ENCODE assay signal across 15 mouse cellular contexts in genomic region chr11:97816176-97816575, GRCm38 (mm10). TPM values are rescaled to one million over a fixed set of nuclear protein-coding genes. Genes with fewer than 3 reads are reported as not detected.
DNase-seq lines count a peak whose midpoint lies in the region; ATAC-seq and TF ChIP-seq lines count a peak whose summit lies in the region.
"Had no signal": no experiment of that assay in that cellular context is flagged by ENCODE, and none has a peak within 500 bp of the region (broad histone marks: within the 10 kb centered on the region; RNA-seq: fewer than 3 reads in every experiment).

No protein-coding gene starts in this region.

- 72% methylated on average over 5 of the region's 5 CpGs for WGBS in liver, adult 2 months
- 78% methylated on average over 5 of the region's 5 CpGs for WGBS in liver, embryonic 12.5 days (ENCODE audit: insufficient replicate concordance)
- WGBS in midbrain, embryonic 14.5 days: 31% methylated on average over 5 of the region's 5 CpGs
- 78% methylated on average over 5 of the region's 5 CpGs for WGBS in neural tube, embryonic 15.5 days

- no peak overlapping the region for H3K4me2 ChIP-seq in liver, embryonic 12.5 days
- no peak overlapping the region for H3K4me2 ChIP-seq in midbrain, embryonic 14.5 days (ENCODE audit: low read length)
- no peak overlapping the region for H3K4me2 ChIP-seq in neural tube, embryonic 15.5 days
- H3K4me2 ChIP-seq: liver, embryonic 15.5 days had no signal

- intact Hi-C loops in gastrocnemius, adult 2 months (cut with DNase I): no loop called here

- no peaks in the 10 kb centered on the region for H3K9me3 ChIP-seq in liver, embryonic 12.5 days (replicated peaks)
- H3K9me3 ChIP-seq in midbrain, embryonic 14.5 days (ENCODE audit: control insufficient read depth, low read length): no peaks in the 10 kb centered on the region
- H3K9me3 ChIP-seq in neural tube, embryonic 15.5 days (replicated peaks): no peaks in the 10 kb centered on the region
- H3K9me3 ChIP-seq: heart, embryonic 13.5 days; liver, embryonic 15.5 days had no signal

- no peak for TF ChIP-seq CTCF in gastrocnemius, adult 2 months (IDR thresholded peaks at IDR 0.05)
- no peak for TF ChIP-seq CTCF in liver, adult 2 months (IDR thresholded peaks at IDR 0.05; ENCODE audit: low read depth, low read length)

- H3K4me1 ChIP-seq in liver, adult 2 months (ENCODE audit: control insufficient read depth, insufficient read depth, low read length): peaks cover 63% of the 10 kb centered on the region
- peaks cover 97% of the 10 kb centered on the region for H3K4me1 ChIP-seq in liver, embryonic 12.5 days
- H3K4me1 ChIP-seq in brown adipose tissue, adult 24 weeks (ENCODE audit: control insufficient read depth, insufficient read depth, insufficient read length, low read length): peaks cover 81% of the 10 kb centered on the region
- peaks cover 49% of the 10 kb centered on the region for H3K4me1 ChIP-seq in midbrain, embryonic 14.5 days (ENCODE audit: control insufficient read depth, insufficient read depth, low read length)
- peaks cover 72% of the 10 kb centered on the region for H3K4me1 ChIP-seq in neural tube, embryonic 15.5 days

- peak overlapping the region; percentile 31 for H3K27ac ChIP-seq in gastrocnemius, adult 2 months
- H3K27ac ChIP-seq in liver, adult 2 months (replicated peaks; ENCODE audit: insufficient read depth, low read depth, low read length): peak overlapping the region; percentile 47; the same call in 1 of the 2 replicates
- no peak overlapping the region for H3K27ac ChIP-seq in liver, embryonic 12.5 days
- H3K27ac ChIP-seq in brown adipose tissue, adult 24 weeks (replicated peaks; ENCODE audit: low read depth, low read length): peak overlapping the region; percentile 83
- no peak overlapping the region for H3K27ac ChIP-seq in midbrain, embryonic 14.5 days (replicated peaks; ENCODE audit: low read depth, low read length)
- H3K27ac ChIP-seq in neural tube, embryonic 15.5 days (replicated peaks): no peak overlapping the region

- H3K79me2 ChIP-seq in liver, adult 2 months (ENCODE audit: control insufficient read depth, insufficient read depth, low read length): peaks cover 17% of the 10 kb centered on the region; the same call in 1 of the 2 replicates

- peaks cover 2% of the 10 kb centered on the region; the same call in 1 of the 2 replicates for H3K36me3 ChIP-seq in liver, adult 2 months (ENCODE audit: control insufficient read depth, insufficient read depth, low read length)
- peaks cover 58% of the 10 kb centered on the region for H3K36me3 ChIP-seq in liver, embryonic 12.5 days
- H3K36me3 ChIP-seq in midbrain, embryonic 14.5 days (ENCODE audit: control insufficient read depth, insufficient read depth, low read length): peaks cover 55% of the 10 kb centered on the region
- H3K36me3 ChIP-seq in neural tube, embryonic 15.5 days: peaks cover 46% of the 10 kb centered on the region

- no peak for ATAC-seq in liver, embryonic 12.5 days
- ATAC-seq in midbrain, embryonic 14.5 days (ENCODE audit: low FRiP score, low TSS enrichment): no peak
- ATAC-seq in neural tube, embryonic 15.5 days (ENCODE audit: low FRiP score): no peak

- no peak overlapping the region for H3K4me3 ChIP-seq in gastrocnemius, adult 2 months
- H3K4me3 ChIP-seq in liver, adult 2 months (ENCODE audit: insufficient read depth, low read depth, low read length): no peak overlapping the region
- no peak overlapping the region for H3K4me3 ChIP-seq in liver, embryonic 12.5 days
- H3K4me3 ChIP-seq in brown adipose tissue, adult 24 weeks (ENCODE audit: insufficient read depth, low read depth, low read length): no peak overlapping the region
- no peak overlapping the region for H3K4me3 ChIP-seq in midbrain, embryonic 14.5 days (replicated peaks; ENCODE audit: low read depth, low read length)
- H3K4me3 ChIP-seq in neural tube, embryonic 15.5 days (replicated peaks): no peak overlapping the region
- H3K4me3 ChIP-seq: erythroblast, embryonic 14.5 days; heart, embryonic 13.5 days; liver, embryonic 15.5 days had no signal

- DNase-seq in gastrocnemius, adult 2 months: peak; percentile 16
- no peak for DNase-seq in gastrocnemius, adult 18-20 months (ENCODE audit: low spot score)
- DNase-seq in liver, adult 2 months (ENCODE audit: extremely low read depth, low read depth, low spot score): no peak
- DNase-seq in midbrain, embryonic 14.5 days: peak; percentile 64
- no peak for DNase-seq in cerebellum, adult 9-10 months
- DNase-seq: kidney, adult 9 months; thymus, adult 18-20 months had no signal

- no peak for TF ChIP-seq POLR2A in liver, adult 2 months (IDR thresholded peaks at IDR 0.05; ENCODE audit: extremely low read depth, insufficient read depth, low read length)

- no peak overlapping the region for H3K9ac ChIP-seq in liver, adult 2 months (ENCODE audit: low read depth, low read length)
- H3K9ac ChIP-seq in liver, embryonic 12.5 days: no peak overlapping the region
- H3K9ac ChIP-seq in midbrain, embryonic 14.5 days (replicated peaks; ENCODE audit: low read length): no peak overlapping the region
- H3K9ac ChIP-seq in neural tube, embryonic 15.5 days (replicated peaks): no peak overlapping the region
- H3K9ac ChIP-seq: liver, embryonic 15.5 days had no signal

- no peaks in the 10 kb centered on the region for H3K27me3 ChIP-seq in liver, adult 2 months (ENCODE audit: control insufficient read depth, insufficient read depth, low read length)
- H3K27me3 ChIP-seq in liver, embryonic 12.5 days (replicated peaks): no peaks in the 10 kb centered on the region
- H3K27me3 ChIP-seq in midbrain, embryonic 14.5 days (ENCODE audit: control insufficient read depth, insufficient read depth, low read length): no peaks in the 10 kb centered on the region
- H3K27me3 ChIP-seq in neural tube, embryonic 15.5 days (replicated peaks): no peaks in the 10 kb centered on the region
- H3K27me3 ChIP-seq: heart, embryonic 13.5 days; liver, embryonic 15.5 days had no signal

RNA-seq across cellular contexts. Expression of gene Lasp1, which starts 17.4 kb away (rescaled TPM):
- total RNA-seq in gastrocnemius, adult 2 months (2021): 10 to 100 TPM; 10.0 to 16.8 TPM
- total RNA-seq in gastrocnemius, adult 18-20 months (2021): 10 to 100 TPM; 10.0 to 19.2 TPM
- total RNA-seq in liver, adult 2 months (2014; rRNA removed): 23.3 and 33.3 TPM in 2 replicates
- 80.5 and 85.4 TPM in 2 replicates for polyA plus RNA-seq in liver, adult 2 months (2012; rRNA removed)
- 36.9 and 37.6 TPM in 2 replicates for polyA plus RNA-seq in liver, embryonic 12.5 days (2016; fragmentation: Nextera tagmentation; extraction: Ambion mirVana)
- polyA plus RNA-seq in brown adipose tissue, adult 24 weeks (2012; ENCODE audit: insufficient read depth, insufficient read length, missing spikeins): 56.3 and 58.1 TPM in 2 replicates
- polyA plus RNA-seq in midbrain, embryonic 14.5 days (2014; fragmentation: Nextera tagmentation; extraction: Ambion mirVana): 114 and 138 TPM in 2 replicates
- polyA plus RNA-seq in neural tube, embryonic 15.5 days (2015; fragmentation: Nextera tagmentation; extraction: Ambion mirVana): 136 and 143 TPM in 2 replicates

RNA-seq across cellular contexts. Expression of gene B230217C12Rik, which starts 24.4 kb away (rescaled TPM):
- total RNA-seq in gastrocnemius, adult 2 months (2021): under 1 TPM; 0.23 to 0.50 TPM
- total RNA-seq in gastrocnemius, adult 18-20 months (2021): under 1 TPM; 0.19 to 0.34 TPM
- total RNA-seq in liver, adult 2 months (2014; rRNA removed): 0.09 and 0.27 TPM in 2 replicates
- polyA plus RNA-seq in liver, adult 2 months (2012; rRNA removed): 0.14 and 0.29 TPM in 2 replicates
- 1.1 and 1.3 TPM in 2 replicates for polyA plus RNA-seq in liver, embryonic 12.5 days (2016; fragmentation: Nextera tagmentation; extraction: Ambion mirVana)
- 0.59 and 2.0 TPM in 2 replicates for polyA plus RNA-seq in brown adipose tissue, adult 24 weeks (2012; ENCODE audit: insufficient read depth, insufficient read length, missing spikeins)
- polyA plus RNA-seq in midbrain, embryonic 14.5 days (2014; fragmentation: Nextera tagmentation; extraction: Ambion mirVana): 32.4 and 36.5 TPM in 2 replicates
- 41.8 and 47.2 TPM in 2 replicates for polyA plus RNA-seq in neural tube, embryonic 15.5 days (2015; fragmentation: Nextera tagmentation; extraction: Ambion mirVana)
- polyA plus RNA-seq: erythroblast, embryonic 14.5 days had no signal

RNA-seq across cellular contexts. Expression of gene Rpl23, which starts 33.9 kb away (rescaled TPM):
- 100 to 1,000 TPM; 385 to 521 TPM for total RNA-seq in gastrocnemius, adult 2 months (2021)
- 100 to 1,000 TPM; 426 to 450 TPM for total RNA-seq in gastrocnemius, adult 18-20 months (2021)
- total RNA-seq in liver, adult 2 months (2014; rRNA removed): 240 and 283 TPM in 2 replicates
- polyA plus RNA-seq in liver, adult 2 months (2012; rRNA removed): 68.5 and 71.4 TPM in 2 replicates
- polyA plus RNA-seq in liver, embryonic 12.5 days (2016; fragmentation: Nextera tagmentation; extraction: Ambion mirVana): 462 and 473 TPM in 2 replicates
- 268 and 348 TPM in 2 replicates for polyA plus RNA-seq in brown adipose tissue, adult 24 weeks (2012; ENCODE audit: insufficient read depth, insufficient read length, missing spikeins)
- polyA plus RNA-seq in midbrain, embryonic 14.5 days (2014; fragmentation: Nextera tagmentation; extraction: Ambion mirVana): 363 and 413 TPM in 2 replicates
- polyA plus RNA-seq in neural tube, embryonic 15.5 days (2015; fragmentation: Nextera tagmentation; extraction: Ambion mirVana): 314 and 372 TPM in 2 replicates

RNA-seq across cellular contexts. Expression of gene 1700001P01Rik, which starts 40.5 kb away (rescaled TPM):
- under 1 TPM; 0.39 to 0.56 TPM for total RNA-seq in gastrocnemius, adult 2 months (2021)
- not detected for total RNA-seq in gastrocnemius, adult 18-20 months (2021)
- total RNA-seq in liver, adult 2 months (2014; rRNA removed): not detected in 2 replicates
- polyA plus RNA-seq in liver, adult 2 months (2012; rRNA removed): not detected in 2 replicates
- polyA plus RNA-seq in liver, embryonic 12.5 days (2016; fragmentation: Nextera tagmentation; extraction: Ambion mirVana): not detected in 2 replicates
- not detected in 2 replicates for polyA plus RNA-seq in brown adipose tissue, adult 24 weeks (2012; ENCODE audit: insufficient read depth, insufficient read length, missing spikeins)
- polyA plus RNA-seq in midbrain, embryonic 14.5 days (2014; fragmentation: Nextera tagmentation; extraction: Ambion mirVana): not detected in 2 replicates
- 0.63 and 0.88 TPM in 2 replicates for polyA plus RNA-seq in neural tube, embryonic 15.5 days (2015; fragmentation: Nextera tagmentation; extraction: Ambion mirVana)
- total RNA-seq: adrenal gland, postnatal 36 days; gastrocnemius, adult 8-10 months had no signal
- polyA plus RNA-seq: erythroblast, embryonic 14.5 days; heart, embryonic 13.5 days; liver, embryonic 15.5 days had no signal

RNA-seq across cellular contexts. Expression of gene Cwc25, which starts 49.8 kb away (rescaled TPM):
- total RNA-seq in gastrocnemius, adult 2 months (2021): 1 to 10 TPM; 6.2 to 6.5 TPM
- 1 to 10 TPM; 5.2 to 5.9 TPM for total RNA-seq in gastrocnemius, adult 18-20 months (2021)
- 5.8 and 6.8 TPM in 2 replicates for total RNA-seq in liver, adult 2 months (2014; rRNA removed)
- polyA plus RNA-seq in liver, adult 2 months (2012; rRNA removed): 6.2 and 6.3 TPM in 2 replicates
- 10.7 and 10.9 TPM in 2 replicates for polyA plus RNA-seq in liver, embryonic 12.5 days (2016; fragmentation: Nextera tagmentation; extraction: Ambion mirVana)
- polyA plus RNA-seq in brown adipose tissue, adult 24 weeks (2012; ENCODE audit: insufficient read depth, insufficient read length, missing spikeins): 5.8 and 7.1 TPM in 2 replicates
- polyA plus RNA-seq in midbrain, embryonic 14.5 days (2014; fragmentation: Nextera tagmentation; extraction: Ambion mirVana): 10.9 and 13.2 TPM in 2 replicates
- 16.2 and 16.4 TPM in 2 replicates for polyA plus RNA-seq in neural tube, embryonic 15.5 days (2015; fragmentation: Nextera tagmentation; extraction: Ambion mirVana)

Comparison
In these comparisons a context has a peak if more than half of its experiments do, and no peak if none do; other contexts are left out.
1. DNase-seq: peak in gastrocnemius, adult 2 months (single experiment) and midbrain, embryonic 14.5 days (single experiment); none in gastrocnemius, adult 18-20 months (single experiment), liver, adult 2 months (single experiment) and cerebellum, adult 9-10 months (single experiment).
2. H3K27ac ChIP-seq: peak in gastrocnemius, adult 2 months (single experiment), liver, adult 2 months (single experiment) and brown adipose tissue, adult 24 weeks (single experiment); none in liver, embryonic 12.5 days (single experiment), midbrain, embryonic 14.5 days (single experiment) and neural tube, embryonic 15.5 days (single experiment).
3. RNA of gene B230217C12Rik, which starts 24.4 kb away (polyA plus RNA-seq): 41.8 to 47.2 TPM in neural tube, embryonic 15.5 days and 32.4 to 36.5 TPM in midbrain, embryonic 14.5 days; 1.1 to 1.3 TPM in liver, embryonic 12.5 days, 0.59 to 2.0 TPM in brown adipose tissue, adult 24 weeks and 0.14 to 0.29 TPM in liver, adult 2 months; every median in the first group is over 10 times any median in the second.